Mouse (Mus musculus) c-Kit-positive CD71-positive TER-119-negative erythroid progenitor cells, embryonic 14.5 days (primary cell): ENCODE measurements around the gene Commd1.

Experiments
- DNase-seq: peaks from one replicate; pipeline ENCODE4 v3.0.0-alpha.2; 2013; ENCODE audit warnings: low read depth

The Commd1 gene

DNA sequence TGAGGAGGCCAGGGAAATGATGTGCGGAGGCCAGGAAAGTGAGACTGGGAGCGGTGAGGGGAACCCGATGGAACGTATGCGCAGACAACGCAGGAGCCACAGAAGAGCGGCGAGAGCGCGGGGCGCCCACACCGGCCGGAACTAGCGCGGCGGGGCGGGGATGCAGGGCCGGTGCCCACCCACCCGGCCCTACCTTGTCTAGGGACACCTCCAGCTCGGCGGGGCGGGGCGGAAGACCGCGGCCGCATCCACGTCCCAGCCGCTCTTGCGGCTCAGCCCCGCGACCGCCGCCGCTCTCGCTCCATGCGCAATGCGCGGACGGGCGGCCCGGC is 122.9 kb downstream of the Commd1 start:
- no peak for DNase-seq

GRCm38 (mm10) chr11:22858441-22859300 is 123.5 kb downstream of the Commd1 start:
- DNase-seq = no peak

GRCm38 (mm10) chr11:22857705-22858440 is 124.3 kb downstream of the Commd1 start:
- DNase-seq = no peak

GRCm38 (mm10) chr11:22857106-22857704 is 125.0 kb downstream of the Commd1 start:
- DNase-seq = no peak

GRCm38 (mm10) chr11:22856371-22856965 is 125.7 kb downstream of the Commd1 start:
- no peak for DNase-seq

DNA sequence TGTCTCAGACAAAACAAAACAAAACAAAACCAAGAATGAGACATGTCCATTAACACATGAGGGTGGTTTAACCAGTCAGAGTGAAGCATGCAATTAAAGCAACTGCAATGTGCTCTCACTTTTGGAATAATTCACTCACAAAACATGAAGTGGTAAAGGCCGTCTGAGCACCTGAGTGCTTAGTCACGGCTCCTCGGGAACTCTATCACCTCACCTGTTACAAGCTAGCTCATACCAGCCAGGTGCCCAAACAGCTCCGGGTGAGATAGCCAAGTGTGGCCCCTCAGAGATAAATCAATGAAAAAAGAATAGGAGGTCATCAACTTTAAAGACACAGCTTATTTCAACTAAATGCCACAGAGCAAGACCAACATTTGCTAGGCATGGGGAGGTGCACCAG is 127.6 kb downstream of the Commd1 start:
- DNase-seq = no peak

DNA sequence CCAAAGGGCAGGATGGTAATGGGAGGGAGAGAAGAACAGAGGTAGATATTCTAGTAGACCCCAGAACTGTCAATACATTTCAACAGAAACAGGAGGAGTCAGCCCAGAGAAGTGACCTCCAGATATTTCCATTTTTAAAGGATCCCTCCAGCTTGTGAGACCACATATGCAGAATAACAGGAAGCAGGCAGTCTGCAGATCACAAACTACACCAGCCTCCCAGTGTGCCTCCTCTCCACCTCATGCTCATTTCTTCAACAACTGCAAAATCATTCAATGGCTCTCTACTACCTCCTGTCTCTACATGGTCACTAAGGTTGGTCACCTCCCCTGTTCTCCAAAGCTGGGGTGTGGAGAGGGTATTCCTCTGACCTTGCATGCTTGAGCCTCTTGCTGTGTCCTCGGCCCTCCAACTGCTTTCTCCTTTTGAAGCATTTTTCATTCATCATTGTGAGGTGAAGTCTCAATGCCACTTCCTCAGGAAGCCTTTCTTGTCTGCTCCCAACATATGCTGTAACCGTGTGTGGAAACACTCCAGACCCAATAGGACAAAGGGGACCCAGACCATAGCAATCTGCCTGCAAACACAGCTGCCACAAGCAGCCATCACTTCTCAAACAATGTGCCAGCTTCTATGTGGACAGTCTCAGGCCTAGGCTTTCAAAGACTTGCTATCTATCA is 128.6 kb downstream of the Commd1 start:
- DNase-seq = no peak

DNA sequence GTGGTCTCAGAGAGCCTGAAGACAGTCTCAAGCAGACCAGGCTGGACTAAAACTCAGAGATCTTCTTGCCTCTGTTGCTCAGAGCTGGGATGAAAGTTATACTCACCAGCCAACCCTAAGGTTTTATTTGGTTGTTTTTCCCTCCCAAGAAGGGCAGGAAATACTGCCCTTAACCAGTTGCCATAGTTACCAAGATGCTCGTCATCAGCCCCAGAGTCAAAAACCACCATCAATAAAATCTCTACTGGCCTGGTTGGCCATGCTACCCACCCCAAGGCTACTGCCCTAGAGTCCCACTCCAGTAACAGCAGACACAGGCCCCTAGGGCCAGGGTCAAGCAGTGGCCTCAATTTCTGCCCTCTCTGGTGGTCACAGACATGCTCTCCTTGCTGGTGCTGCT is 129.7 kb downstream of the Commd1 start:
- DNase-seq = no peak

GRCm38 (mm10) chr11:22851416-22851815 is 130.8 kb downstream of the Commd1 start:
- DNase-seq = no peak

DNA sequence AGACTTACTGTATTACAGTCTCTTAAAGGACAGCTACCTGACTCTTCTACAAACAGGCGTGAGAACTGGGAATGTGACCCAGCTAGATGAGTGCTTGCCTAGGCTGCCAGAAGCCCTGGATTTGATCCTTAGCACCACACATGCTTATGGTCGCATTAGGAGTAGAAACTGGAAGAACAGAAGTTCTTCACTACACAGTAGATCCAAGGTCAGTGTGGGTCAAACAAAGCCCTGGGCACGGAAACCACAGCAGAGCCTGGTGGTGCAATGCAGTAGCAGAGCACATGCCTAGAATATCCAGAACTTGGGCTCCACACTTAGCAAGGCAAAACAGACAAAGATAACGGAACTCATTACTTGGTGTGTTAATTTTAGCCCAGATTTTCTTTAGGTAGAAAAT is 132.1 kb downstream of the Commd1 start:
- DNase-seq = no peak

DNA sequence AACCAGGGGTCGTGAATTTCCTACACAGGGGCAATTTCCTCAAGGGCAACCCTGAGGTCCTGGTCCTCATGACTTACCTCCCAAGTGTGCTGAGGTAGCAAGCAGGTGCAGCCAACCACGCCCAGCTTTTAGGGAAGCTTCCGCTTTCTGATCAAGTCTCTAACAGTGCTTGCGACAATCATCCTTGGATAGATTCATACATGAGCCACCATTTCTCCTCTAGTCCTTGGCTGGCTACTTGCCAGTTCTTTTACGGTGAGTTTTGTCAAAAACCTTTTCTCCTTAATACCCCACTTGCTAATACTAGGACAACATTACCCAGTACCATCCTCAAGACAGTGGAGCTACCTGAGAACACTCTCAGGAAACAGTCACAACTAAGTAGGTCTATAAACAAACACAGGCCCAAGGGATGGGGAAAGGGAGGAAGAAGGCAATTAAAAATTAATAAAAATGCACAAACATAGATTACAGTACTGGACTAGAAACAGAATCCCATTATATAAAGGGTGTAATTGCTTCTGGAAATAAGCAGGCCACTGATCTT is 133.5 kb downstream of the Commd1 start:
- DNase-seq = no peak

GRCm38 (mm10) chr11:22847732-22848648 is 134.2 kb downstream of the Commd1 start:
- DNase-seq = no peak

- no peak for DNase-seq
Measured at GRCm38 (mm10) chr11:22846960-22847731, 135.0 kb downstream of the Commd1 start.
